Mouse (Mus musculus): ENCODE results near the gene Mvp.

The Mvp gene

DNA sequence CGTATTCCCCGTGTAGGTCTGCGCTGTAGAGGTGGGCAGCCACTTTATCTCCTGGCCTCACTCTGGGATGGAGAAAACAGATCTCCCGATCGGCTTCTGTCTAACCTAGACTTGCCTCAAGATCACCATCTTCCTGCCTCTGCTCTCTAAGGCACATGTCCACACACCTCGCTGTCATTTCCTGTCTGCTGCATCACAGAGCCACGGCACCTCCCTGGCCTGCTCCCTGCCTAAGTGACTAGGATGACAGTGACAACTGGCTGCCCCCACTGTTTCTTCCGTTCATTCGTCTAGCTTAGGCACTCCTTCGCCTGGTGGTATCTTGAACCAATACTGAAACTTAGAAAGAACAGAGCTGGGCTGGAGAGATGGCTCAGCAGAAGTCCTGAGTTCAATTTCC, 14.9 kb downstream of the Mvp start:
- no peak for DNase-seq (ENCODE audit: extremely low spot score, low spot score)

DNA sequence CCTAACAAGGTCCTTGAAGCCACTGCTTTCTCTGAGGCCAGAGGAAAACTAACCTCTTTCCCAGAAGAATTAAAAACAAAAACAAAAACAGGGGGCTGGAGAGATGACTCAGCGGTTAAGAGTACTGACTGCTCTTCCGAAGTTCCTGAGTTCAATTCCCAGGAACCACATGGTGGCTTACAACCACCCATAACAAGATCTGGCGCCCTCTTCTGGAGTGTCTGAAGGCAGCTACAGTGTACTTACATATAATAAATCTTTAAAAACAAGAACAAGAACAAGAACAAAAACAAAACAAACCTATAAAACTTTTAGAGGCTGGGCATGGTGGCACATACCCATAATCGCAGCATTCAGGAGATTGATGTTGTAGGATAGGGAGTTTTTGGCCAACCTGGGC, 18.0 kb downstream of the Mvp start:
- DNase-seq (ENCODE audit: extremely low spot score, low spot score) = no peak

DNA sequence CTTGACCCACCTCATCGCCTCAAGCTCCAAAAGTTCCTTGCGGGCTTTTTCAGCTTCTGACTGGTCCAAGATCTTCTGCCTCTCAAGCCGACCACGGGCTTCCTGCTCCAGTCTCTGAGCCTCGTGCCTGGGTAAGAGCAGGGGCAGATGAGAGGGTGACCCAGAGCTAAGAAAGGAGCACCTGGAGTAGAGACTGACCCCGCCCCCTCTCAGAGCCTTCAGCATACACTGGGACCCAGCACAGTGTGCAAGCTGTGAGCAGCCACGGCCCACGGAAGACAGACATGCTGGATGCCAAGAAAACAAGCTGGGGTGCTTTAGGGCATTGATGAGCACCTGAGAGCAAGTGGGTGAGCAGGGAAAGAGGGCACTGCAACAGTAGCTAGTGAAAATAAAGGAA, 25.6 kb downstream of the Mvp start:
- no peak for DNase-seq (ENCODE audit: extremely low spot score, low spot score)

DNA sequence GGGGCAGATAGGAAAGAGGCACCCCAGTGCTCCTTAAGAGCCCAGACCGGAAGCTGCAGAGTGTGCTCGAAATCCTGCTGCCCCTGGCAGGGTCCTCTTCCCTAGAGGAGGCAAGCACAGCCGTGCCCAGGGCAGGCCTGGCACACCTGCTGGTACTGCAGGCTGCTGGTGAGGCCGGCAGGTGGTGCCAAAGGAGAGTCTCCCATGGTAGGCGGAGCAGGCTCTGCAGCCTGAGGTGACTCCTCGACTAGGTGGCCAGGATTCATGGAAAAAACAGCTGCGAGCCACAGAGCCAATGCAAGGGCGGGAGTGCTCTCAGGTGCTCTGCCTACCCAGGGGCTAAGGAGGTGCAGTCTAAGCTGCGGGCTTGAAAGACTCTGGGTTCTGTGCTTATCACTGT, 28.1 kb downstream of the Mvp start:
- no peak for DNase-seq (ENCODE audit: extremely low spot score, low spot score)

DNA sequence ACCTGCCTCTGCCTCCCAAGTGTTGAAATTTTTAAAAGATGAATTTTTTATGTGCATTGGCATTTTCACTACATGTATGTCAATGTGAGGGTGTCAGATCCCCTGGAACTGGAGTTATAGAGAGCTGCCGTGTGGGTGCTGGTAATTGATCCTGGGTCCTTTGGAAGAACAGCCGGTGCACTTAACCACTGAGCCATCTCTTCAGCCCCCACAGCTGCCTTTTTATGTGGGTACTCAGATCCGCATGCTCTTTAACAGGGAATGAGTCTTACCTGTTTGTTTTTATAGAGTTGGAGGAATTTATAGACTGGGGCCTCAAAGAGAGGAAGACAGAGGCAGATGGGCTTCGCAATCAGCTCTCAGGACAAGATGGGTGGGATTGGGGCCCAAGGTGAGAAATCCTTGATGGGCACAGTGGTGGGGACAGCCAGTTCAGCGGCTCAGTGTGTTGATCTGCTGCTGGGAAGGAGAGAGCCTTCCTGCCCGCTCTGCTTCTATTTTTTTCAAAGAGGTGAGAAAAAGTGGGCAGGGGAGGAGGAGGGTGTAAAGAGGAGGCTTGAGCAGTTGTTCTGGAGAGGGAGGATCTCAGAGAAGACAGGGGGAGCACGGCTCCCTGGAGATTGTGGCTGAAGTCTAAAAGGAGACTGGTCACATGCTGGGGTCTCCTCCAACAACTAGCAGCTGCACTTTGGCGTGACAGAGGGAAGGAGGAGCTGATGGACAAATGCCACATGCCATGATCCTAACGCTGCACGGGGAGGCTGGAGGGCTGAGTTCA, 29.6 kb downstream of the Mvp start:
- DNase-seq (ENCODE audit: extremely low spot score, low spot score) = no peak

DNA sequence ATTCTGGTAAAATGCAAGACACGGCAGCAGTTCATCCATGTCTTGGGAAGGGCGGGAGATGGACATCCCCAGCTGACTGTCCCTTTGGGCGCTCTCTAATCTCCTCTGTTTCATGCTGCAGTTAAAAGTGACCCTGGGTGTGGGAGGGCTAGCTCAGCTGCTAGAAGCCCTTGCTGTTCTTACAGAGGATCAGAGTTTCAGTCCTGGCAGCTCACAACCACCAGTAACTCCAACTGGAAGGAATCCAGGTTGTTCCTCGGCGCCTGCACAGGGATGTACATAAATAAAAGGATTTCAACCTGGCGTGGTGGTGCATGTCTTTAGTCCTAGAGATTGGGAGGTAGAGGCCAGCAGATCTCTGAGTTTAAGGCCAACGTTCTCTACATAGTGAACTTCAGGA, 31.3 kb downstream of the Mvp start:
- no peak for DNase-seq (ENCODE audit: extremely low spot score, low spot score)

DNA sequence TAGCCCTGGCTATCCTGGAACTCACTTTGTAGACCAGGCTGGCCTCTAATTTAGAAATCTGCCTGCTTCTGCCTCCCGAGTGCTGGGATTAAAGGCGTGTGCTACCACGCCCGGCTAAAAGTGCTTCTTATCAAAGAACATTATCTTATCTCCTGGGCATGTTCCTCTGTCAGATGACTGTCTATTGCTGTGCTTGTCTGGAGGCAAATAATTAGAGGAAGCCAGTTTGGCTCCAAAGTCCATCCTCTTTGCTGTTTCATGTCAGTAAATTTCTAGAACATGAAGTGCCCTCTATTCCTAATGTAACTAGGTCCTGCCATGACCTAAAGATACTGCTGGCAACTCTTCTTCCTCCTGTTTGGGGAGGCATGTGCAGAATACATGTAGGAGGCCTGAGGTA, 32.4 kb downstream of the Mvp start:
- DNase-seq (ENCODE audit: extremely low spot score, low spot score) = no peak

DNA sequence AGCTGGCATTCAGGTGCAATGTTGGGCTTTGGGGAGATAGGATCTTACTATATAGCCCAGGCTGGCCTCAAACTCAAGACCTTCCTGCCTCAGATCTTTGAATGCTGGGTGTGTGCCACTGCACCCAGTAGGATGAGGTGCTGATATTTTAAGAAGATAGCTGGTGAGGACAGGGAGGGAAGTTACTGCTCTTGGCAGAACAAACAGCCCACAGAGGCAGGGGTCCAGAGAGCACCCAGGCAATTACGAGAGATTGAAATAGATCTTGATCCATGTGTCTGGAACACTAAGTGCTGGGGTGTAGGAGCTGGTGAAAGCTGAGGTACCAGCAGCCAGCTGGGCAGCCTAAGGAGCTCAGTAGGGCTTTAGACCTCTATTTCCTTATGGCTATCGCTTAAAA, 32.8 kb downstream of the Mvp start:
- DNase-seq (ENCODE audit: extremely low spot score, low spot score) = no peak

DNA sequence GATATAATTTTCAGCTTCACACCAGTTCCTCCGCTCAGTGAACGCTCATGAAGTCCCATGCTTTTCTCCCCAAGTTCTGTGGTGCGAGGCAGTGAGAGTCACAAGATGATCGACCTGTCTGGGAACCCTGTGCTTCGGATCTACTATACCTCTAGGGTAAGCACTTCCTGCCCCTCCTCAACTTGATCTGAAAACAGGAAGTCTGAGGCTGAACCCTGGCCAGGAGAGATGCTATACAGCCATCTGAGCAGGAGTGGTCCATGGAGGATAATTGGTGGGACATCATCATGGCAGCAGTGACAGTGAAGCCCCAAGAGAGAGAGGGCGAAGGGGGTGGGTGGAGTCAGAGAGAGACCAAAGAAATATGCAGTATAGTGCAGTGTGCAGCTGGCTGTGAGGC, 35.6 kb downstream of the Mvp start:
- DNase-seq (ENCODE audit: extremely low spot score, low spot score) = no peak

DNA sequence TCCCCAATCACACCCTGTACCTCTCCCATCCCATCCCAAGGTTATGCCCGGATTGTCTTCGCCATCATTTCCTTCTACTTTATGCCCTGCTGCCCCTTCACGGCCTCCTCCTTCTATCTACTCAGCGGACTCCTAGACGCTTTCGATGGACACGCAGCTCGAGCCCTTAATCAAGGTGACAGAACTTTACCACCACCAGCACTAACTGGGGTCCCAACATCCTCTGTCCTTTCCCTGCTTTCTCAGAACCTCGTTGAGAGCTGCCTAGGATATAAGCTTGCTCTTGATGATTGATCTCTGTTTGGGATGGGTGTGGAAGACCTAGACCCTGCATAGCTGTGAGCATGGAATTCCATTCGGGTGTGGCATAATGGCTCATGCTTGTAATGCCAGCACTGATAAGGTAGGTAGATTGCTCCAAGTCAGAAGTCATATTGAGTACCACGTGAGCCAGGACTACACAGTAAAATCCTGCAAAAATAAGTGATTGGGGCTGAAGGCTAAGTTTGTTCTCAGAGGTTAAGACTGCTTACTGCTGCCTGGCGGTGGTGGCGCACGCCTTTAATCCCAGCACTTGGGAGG, 37.5 kb downstream of the Mvp start:
- DNase-seq (ENCODE audit: extremely low spot score, low spot score) = no peak

DNA sequence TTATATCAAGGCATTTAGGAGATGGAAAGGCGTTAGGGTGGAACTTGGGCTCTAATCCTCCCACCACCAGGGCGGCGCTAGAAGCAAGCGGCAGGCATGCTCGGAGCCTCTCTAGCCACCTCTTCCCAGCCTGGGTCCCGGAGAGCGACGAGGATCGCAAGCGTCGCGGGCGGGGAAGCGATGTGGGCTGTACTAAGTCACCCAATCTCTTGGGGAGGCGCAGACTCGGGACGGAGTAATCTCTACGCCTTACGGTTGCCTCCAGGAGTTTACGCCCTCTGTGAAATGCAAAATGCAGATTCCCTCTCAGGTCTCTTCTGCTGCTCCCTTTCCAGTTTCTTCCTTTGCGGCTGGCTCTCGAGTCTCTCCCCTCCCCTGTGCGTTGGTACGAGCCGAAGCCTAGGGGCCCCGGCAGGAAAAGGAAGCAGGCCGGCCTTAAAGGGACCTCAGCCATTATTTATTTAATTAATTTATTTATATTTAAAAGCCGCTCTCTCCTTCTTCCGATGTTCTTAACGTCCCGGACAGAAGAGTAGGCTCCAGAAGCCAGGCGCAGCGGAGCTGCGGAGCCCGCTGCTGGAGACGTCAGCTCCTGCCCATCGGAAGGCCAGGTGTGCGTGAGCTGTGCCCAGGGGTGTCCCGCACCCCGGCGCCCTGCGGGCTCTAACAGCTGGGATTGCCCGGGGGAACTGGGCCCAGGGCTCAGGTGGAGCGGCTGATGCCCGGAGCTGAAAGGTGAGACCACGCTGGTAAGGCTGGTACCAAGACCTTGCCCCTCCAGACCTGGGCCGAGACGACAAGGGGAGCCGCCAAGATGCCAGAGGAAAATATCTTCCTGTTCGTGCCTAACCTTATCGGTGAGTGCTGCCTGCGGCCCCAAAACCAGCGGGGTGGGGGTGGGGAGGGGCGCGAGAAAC, 38.2 kb downstream of the Mvp start, which contains the start of gene Cdiptos:
Cdiptos (minus strand) TSS at position 149 of the 917 bp plus-strand sequence.
- DNase-seq (ENCODE audit: extremely low spot score, low spot score) = peak; percentile 98

DNA sequence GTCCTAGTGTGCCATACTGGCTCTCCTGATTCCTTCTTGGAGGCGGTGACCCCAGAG, 38.7 kb downstream of the Mvp start, which contains the start of gene Cdipt:
Cdipt (plus strand) TSS at position 22 of the 57 bp plus-strand sequence.
- no peak for DNase-seq (ENCODE audit: extremely low spot score, low spot score)

DNA sequence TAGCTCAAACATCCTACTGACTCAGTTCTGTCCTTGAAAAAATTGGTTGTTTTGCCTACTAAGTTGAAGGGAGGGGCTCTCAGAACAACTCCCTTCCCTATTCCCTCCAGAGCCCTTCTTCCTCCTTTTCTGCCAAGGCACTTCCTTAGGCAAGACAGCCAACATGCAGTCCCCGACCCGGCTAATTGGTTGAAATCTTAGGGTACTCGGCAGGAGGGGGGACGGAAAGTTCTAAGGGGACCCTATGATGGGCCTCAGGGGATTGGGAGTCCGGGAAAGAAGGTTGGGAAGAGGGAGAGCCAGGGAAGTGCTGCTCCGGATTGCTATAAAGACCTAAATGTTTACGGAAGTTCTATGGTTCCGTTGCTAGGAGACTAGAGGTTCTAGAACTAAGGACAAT, 38.9 kb downstream of the Mvp start:
- DNase-seq (ENCODE audit: extremely low spot score, low spot score) = no peak

DNA sequence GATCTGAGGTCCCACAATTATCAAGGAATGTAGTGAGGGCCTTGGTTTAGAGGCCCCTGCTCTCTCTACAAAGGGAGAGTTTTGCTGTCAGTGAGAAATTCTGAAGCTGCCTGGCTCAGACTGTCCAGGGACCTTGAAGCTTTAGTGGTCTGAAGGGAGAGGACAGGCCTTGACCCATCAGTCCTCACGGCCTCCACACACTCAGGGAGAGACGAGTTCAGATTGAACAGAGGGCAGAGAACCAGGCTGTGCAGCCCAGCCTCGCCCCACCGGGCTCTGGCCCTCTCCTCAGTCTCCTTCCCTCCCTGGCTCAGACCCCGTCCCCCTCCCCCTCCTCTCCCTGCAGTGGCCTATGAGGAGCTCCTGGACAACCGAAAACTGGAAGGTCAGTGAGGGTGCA, 47.1 kb downstream of the Mvp start:
- DNase-seq (ENCODE audit: extremely low spot score, low spot score) = no peak

DNA sequence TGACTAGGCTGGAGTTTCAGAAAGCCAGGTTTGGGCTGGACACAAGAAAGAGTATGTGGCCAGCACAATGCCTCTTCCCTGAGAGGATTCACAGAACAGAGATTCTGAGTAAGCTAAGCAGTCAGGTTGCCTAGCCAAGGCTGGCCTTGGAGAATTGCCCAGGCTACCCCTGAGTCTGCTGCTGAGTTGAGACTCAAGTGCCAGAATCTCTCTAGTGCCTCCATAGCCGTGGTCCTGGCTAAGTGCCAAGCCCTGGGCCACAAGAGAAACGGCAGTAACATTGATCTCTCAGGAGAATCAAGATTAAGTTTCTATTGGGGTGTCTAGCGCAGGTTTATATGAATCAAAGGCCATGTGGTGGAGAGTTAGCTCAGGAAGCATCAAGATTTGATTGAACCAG, 48.9 kb downstream of the Mvp start:
- DNase-seq (ENCODE audit: extremely low spot score, low spot score) = no peak

DNA sequence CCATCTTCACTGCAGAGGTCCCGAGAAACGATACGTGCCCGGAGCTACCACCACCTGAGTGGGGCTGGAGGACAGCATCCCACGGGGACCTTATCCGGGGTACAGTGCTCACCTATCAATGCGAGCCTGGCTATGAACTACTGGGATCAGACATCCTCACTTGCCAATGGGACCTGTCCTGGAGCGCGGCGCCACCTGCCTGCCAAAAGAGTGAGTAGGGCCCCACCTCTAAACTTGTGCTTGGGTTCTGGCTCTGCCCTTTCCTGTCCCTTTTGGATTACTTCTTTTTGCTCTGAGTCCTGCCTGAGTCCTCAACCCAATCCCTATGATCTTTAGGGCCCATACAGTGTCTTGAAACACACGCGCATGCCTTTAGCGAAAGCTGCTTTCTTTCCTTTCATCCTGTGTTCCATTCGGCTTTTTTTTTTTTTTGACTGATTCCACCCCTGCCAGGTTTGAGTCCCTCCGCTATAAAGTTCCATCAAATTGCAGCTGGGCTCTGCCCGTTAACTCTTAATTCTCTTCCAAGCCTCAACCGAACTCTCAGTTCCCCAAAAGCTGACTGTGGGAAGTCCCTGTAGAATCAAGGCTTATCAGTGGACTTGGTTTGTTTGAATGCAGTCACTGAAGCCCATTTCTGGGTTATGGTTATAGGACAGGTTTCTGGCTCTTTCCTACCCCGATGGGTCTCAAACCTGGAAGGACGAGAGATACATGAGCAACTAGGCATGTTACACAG, 50.7 kb downstream of the Mvp start:
- peak; percentile 34 for DNase-seq (ENCODE audit: extremely low spot score, low spot score)

DNA sequence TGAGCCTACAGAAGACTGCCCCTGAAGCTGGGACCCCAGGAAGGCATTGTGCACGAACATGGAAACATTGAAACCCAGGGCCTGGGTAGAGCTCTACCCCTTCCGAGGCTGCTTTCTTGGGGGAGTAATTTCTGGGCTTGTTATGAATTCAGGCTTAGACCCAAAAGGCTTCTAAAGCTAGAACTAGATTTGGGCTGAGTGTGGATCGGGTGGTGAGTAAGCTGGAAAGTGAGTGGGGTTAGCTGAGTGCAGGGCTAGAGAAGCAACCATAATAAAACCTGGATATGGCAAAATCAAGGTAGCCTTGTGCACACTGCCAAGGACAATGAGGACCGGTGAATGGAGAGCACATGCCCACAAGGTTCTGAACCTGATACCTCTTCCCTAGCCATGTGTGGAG, 52.5 kb downstream of the Mvp start:
- no peak for DNase-seq (ENCODE audit: extremely low spot score, low spot score)

DNA sequence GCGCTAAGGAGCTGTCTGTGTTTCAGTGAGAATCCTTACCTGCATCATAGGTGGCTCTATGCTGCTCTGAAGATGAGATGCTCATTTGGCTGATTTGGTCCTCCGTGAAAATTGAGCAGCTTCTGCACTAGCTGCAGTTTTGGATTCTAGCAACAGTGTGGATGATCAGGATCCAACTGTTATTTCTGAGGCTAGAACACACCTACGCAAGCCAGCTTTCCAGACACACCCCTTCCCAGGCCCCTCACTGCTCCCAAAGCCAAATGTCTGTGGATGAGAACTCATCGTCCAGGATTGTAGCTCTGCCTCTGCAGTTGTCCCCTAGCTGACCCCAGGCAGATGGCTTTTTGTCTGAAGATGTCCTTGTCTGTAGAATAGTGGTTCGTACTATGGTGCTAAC, 53.3 kb downstream of the Mvp start:
- DNase-seq (ENCODE audit: extremely low spot score, low spot score) = no peak

DNA sequence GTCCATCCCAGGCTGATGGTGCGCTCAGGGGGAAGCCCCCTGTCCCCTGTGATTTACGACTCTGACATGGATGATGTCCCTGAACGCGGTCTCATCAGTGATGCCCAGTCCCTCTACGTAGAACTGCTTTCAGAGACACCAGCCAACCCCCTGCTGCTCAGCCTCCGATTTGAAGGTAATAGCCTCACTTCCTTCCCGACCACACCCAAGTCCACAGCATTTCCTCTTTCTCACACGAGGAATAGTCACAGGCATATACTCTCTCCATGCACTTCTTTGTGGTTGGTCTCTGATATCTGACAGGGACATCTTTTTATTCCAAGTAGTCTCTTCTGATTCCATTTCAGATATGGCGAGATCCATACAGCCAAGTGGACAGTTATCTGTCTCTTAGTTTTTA, 54.6 kb downstream of the Mvp start:
- DNase-seq (ENCODE audit: extremely low spot score, low spot score) = no peak

DNA sequence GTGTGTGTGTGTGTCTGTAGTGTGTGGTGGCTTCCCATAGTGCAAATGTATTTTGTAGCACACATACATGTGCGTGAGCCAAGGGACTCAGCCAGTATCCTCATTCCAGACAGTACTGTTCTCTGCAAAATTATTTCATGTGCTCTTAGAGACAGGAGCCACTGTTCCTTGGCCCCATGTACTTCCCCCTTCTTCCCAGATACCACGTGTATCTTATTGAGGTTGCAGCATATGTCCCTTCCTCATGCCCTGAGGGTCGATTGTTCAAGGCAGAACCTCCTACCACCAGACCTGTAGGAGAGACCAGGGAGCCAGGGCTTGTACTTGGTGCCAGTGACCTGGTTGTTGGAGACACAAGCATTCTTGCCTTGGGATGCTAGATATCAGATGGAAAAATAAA, 59.3 kb downstream of the Mvp start:
- DNase-seq (ENCODE audit: extremely low spot score, low spot score) = no peak

DNA sequence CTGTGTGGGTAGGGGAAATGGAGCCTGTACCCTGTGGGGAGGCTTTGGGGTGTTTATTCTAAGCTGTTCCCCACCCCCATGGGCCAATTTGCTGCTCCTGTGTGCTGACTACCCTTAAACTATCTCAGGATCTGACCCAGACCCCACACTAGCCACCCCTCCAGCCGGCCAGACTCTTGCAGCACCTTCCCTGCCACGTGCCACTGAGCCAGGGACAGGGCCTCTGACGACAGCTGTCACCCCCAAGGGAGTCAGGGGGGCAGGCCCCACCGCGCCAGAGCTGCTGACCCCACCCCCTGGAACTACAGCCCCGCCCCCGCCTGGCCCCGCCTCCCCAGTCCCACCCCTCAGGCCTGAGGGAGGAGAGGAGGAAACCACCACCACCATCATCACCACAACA, 61.8 kb downstream of the Mvp start:
- DNase-seq (ENCODE audit: extremely low spot score, low spot score) = no peak

DNA sequence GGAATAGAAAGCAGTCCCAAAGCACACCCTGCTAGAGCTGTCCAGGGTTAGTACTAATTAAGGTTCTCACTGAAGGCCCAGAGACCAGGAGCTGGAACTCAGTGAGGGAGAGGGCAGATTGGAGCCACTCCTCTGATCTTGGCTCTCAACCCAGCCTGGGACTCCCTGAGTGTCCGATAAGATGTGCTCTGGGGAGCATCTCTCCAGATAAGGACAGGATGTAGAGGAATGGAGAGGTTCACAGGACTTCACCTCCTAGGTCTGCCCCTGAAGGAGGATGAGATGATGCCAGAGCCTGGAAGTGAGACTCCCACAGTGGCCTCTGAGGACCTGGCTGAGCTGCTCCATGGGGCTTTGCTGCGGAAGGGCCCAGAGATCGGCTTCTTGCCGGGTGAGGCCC, 62.7 kb downstream of the Mvp start:
- DNase-seq (ENCODE audit: extremely low spot score, low spot score) = no peak

Data from neural tube, embryonic 10.5 days (tissue).